Mouse (Mus musculus) lung, postnatal 0 days (tissue): Measurements from ENCODE around the gene Scgb1b27. TPM values are rescaled to one million over a fixed set of nuclear protein-coding genes. Genes with fewer than 3 reads are reported as not detected.
"Not testable (repeated sequence)": the region's sequence is repeated elsewhere in the genome, so short reads cannot be mapped to it uniquely, and the experiment has no call there.

ENCODE experiments used
- ATAC-seq: fragments of 200-750 bp; cut with Nextera tagmentation; 2 replicates; pipeline ENCODE4 v1.8.0; 2017; ENCODE audit warnings: moderate library complexity
- DNase-seq: peaks from one replicate; pipeline ENCODE4 v3.0.0-alpha.2; 2016; ENCODE audit warnings: low spot score
- H3K27ac ChIP-seq: fragments of 300-500 bp; sonication (generic); 2 replicates; pipeline ENCODE4 v1.5.1; 2014; ENCODE audit warnings: antibody characterized with exemption, mild to moderate bottlenecking, low read length, mixed read lengths
- H3K27me3 ChIP-seq: fragments of 300-500 bp; sonication (generic); replicated peaks from 2 replicates; pipeline ENCODE4 v1.6.1; 2014; ENCODE audit warnings: low read length, mixed read lengths; ENCODE audit not compliant: insufficient read depth
- H3K36me3 ChIP-seq: fragments of 300-500 bp; sonication (generic); 2 replicates; pipeline ENCODE4 v1.6.1; 2014; ENCODE audit warnings: low read length, mixed read lengths; ENCODE audit not compliant: insufficient read depth
- H3K4me1 ChIP-seq: fragments of 300-500 bp; sonication (generic); 2 replicates; pipeline ENCODE4 v1.6.1; 2014; ENCODE audit warnings: antibody characterized with exemption, low read depth, low read length, mixed read lengths; ENCODE audit not compliant: insufficient read depth
- H3K4me2 ChIP-seq: fragments of 300-500 bp; sonication (generic); replicated peaks from 2 replicates; pipeline ENCODE4 v1.6.1; 2014; ENCODE audit warnings: low read depth, mild to moderate bottlenecking, low read length, moderate library complexity, mixed read lengths
- H3K4me3 ChIP-seq: fragments of 300-500 bp; sonication (generic); 2 replicates; pipeline ENCODE4 v1.5.1; 2014; ENCODE audit warnings: low read depth, low read length
- H3K9ac ChIP-seq: fragments of 300-500 bp; sonication (generic); replicated peaks from 2 replicates; pipeline ENCODE4 v1.6.1; 2014; ENCODE audit warnings: low read depth, mild to moderate bottlenecking
- H3K9me3 ChIP-seq: fragments of 300-500 bp; sonication (generic); 2 replicates; pipeline ENCODE4 v1.6.1; 2016; ENCODE audit warnings: low read length, mixed read lengths
- CTCF ChIP-seq: IDR thresholded peaks from 2 replicates; pipeline ENCODE4 v1.5.1; 2016; ENCODE audit warnings: antibody characterized with exemption, mild to moderate bottlenecking
- EP300 ChIP-seq: IDR thresholded peaks from 2 replicates; pipeline ENCODE4 v1.6.1; 2016; ENCODE audit warnings: antibody characterized with exemption, mild to moderate bottlenecking, control low read depth
- WGBS: fragments of 180-500 bp; shearing (Covaris S2); extraction: QIAGEN DNeasy Blood & Tissue Kit; methylation state at CpG from one replicate; pipeline ENCODE4 v1.1.7; 2014; 5-methylcytosine and 5-hydroxymethylcytosine counted together
- polyA plus RNA-seq: library from polyadenylated mRNA; unstranded; fragments of >200 nt; fragmentation: Nextera tagmentation; extraction: Ambion mirVana; gene quantifications from 2 replicates; pipeline ENCODE4 v1.2.1, GENCODE M21; 2015

The Scgb1b27 gene
- not detected in 2 replicates for polyA plus RNA-seq

DNA sequence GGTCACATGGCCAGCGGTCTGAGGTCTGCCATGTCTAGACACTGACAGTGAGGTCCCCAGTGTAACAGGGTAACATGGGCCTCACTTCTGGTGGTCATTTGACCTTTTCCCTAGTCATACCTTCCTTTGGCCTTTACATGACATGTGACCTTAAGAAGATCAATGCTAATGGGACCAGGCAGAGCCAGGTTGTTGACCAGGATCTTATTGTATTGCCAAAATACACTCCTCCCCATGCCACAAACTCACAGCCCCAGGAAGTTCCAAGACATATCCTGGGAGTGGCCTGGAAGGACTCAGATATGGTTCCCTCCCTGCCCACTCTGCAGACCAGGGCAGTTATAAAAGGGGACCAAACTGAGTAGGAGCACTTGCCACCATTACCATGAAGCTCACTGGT is at the start of gene Scgb1b27:
Gene Scgb1b27 (plus strand): TSS at position 301 of the 400 bp plus-strand sequence.
- H3K9ac ChIP-seq, DNase-seq, H3K4me1 ChIP-seq, H3K36me3 ChIP-seq, H3K9me3 ChIP-seq, H3K27me3 ChIP-seq, ATAC-seq, H3K27ac ChIP-seq, H3K4me3 ChIP-seq, H3K4me2 ChIP-seq: not testable (repeated sequence)
- 96% methylated on average over 1 of the region's 1 CpGs for WGBS

DNA sequence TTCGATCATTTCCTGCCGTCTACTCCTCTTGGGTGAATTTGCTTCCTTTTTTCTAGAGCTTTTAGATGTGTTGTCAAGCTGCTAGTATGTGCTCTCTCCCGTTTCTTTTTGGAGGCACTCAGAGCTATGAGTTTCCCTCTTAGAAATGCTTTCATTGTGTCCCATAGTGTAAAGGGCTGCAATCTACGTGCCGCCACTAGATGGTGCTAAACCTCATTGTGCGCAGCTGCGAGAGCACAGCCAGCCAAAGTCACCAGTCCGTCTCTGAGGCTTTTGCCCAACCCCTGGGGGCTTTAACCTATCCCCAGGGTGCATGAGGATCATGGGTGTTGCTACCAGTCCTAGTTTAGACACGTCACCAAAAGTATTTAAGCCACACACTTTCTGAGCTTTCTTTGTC is 39.0 kb upstream of the Scgb1b27 start:
- H3K9ac ChIP-seq, H3K36me3 ChIP-seq, DNase-seq, H3K9me3 ChIP-seq, H3K4me3 ChIP-seq, ATAC-seq, H3K27me3 ChIP-seq, H3K4me1 ChIP-seq, H3K27ac ChIP-seq, H3K4me2 ChIP-seq: not testable (repeated sequence)
- TF ChIP-seq CTCF, result peak; percentile 59
- WGBS, result 20% methylated on average over 8 of the region's 9 CpGs

DNA sequence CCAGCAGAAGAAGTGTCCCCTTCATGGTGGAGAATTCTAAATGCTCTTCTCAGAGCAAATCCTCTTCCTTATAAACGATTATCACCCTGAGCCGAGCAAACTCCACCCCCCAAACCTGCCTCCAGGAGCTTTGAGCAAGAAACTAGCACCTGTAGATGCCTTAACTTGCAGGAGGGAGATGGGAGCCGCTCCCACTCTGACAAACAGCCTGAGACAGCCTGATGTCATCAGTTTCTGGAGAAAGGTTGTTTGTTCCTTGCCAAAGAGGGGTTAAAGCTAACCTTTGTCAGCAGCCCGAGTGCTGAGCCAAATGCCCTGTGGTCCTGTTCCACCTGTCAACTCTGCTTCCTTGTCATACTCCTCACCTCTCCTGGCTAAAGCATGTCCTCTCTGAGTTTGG is 7.4 kb upstream of the Scgb1b27 start, which contains the start of gene Scgb2b27:
Gene Scgb2b27 (minus strand): TSS at position 101 of the 400 bp plus-strand sequence.
- no peak for ATAC-seq
- H3K9ac ChIP-seq, result no peak within 1 kb of the TSS
- H3K27ac ChIP-seq, result no peak within 1 kb of the TSS
- DNase-seq, result no peak
- H3K9me3 ChIP-seq, result no peaks in the 10 kb centered on the region
- WGBS, result 58% methylated on average over 4 of the region's 4 CpGs
- no peaks in the 10 kb centered on the region for H3K36me3 ChIP-seq
- H3K4me3 ChIP-seq, result no peak within 1 kb of the TSS
- H3K27me3 ChIP-seq, result no peaks in the 10 kb centered on the region
- H3K4me1 ChIP-seq, result no peaks in the 10 kb centered on the region
- no peak within 1 kb of the TSS for H3K4me2 ChIP-seq
- TF ChIP-seq EP300, result no peak
- no peak for TF ChIP-seq CTCF

DNA sequence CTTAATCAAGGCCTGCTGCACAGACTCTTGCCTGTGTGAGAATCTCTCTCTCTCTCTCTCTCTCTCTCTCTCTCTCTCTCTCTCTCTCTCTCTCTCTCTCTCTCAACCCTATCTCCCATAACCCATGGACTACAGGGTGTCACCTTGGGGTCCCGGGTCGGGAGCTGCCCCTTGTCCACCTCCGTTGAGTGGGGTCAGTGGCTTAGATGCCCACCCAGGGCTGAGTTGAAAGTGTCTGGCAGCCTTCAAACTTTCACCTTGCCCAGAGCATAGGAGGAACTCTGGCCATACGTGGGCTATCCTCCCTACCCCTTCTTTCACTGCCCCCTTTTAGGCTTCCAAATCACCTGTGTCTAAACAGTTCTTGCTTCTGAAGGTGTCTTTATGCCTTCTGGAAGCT is 4.4 kb downstream of the Scgb1b27 start:
- 79% methylated on average over 4 of the region's 4 CpGs for WGBS
- H3K36me3 ChIP-seq, result no peaks in the 10 kb centered on the region
- H3K27me3 ChIP-seq, result no peaks in the 10 kb centered on the region
- ATAC-seq (no peak), DNase-seq (no peak)
- TF ChIP-seq EP300 (no peak), CTCF (no peak)
- no peak overlapping the region for H3K4me3 ChIP-seq
- no peak overlapping the region for H3K9ac ChIP-seq
- H3K27ac ChIP-seq, result no peak overlapping the region
- no peaks in the 10 kb centered on the region for H3K9me3 ChIP-seq
- no peak overlapping the region for H3K4me2 ChIP-seq
- H3K4me1 ChIP-seq, result no peaks in the 10 kb centered on the region

DNA sequence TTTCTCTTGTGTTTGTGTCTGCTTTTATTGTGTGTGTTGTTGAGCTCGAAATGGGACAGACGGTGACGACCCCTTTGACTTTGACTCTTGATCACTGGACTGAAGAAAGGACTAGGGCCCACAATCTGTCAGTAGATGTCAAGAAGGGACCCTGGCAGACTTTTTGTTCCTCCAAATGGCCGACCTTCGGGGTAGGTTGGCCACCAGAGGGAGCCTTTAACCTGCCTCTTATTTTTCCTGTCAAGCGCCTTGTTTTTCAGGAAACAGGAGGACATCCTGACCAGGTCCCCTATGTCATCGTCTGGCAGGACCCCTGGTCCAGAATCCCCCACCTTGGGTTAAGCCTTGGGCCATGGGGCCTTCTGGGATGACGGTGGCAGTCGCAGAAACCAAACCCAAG is 5.9 kb downstream of the Scgb1b27 start:
- H3K27ac ChIP-seq, DNase-seq, H3K4me2 ChIP-seq, H3K9me3 ChIP-seq, H3K27me3 ChIP-seq, H3K36me3 ChIP-seq, H3K9ac ChIP-seq, H3K4me3 ChIP-seq, H3K4me1 ChIP-seq, ATAC-seq: not testable (repeated sequence)
- WGBS, result 85% methylated on average over 9 of the region's 9 CpGs

DNA sequence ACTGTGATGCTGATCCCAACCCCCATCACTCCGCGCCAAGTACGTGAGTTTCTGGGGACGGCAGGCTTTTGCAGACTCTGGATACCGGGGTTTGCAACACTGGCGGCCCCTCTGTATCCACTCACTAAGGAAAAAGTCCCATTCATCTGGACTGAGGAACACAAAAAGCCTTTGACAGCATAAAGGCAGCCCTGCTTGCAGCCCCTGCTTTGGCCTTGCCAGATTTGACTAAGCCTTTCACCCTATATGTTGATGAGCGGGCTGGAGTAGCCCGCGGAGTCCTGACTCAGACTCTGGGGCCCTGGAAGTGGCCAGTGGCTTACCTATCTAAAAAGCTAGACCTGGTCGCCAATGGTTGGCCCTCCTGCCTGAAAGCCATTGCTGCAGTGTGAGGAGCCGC is 8.7 kb downstream of the Scgb1b27 start:
- Histone ChIP-seq H3K4me1 (no peaks in the 10 kb centered on the region), H3K4me2 (no peak overlapping the region), H3K4me3 (no peak overlapping the region), H3K9ac (no peak overlapping the region), H3K27me3 (no peaks in the 10 kb centered on the region), H3K9me3 (no peaks in the 10 kb centered on the region), H3K36me3 (no peaks in the 10 kb centered on the region), H3K27ac (no peak overlapping the region)
- no peak for TF ChIP-seq CTCF
- TF ChIP-seq EP300, result no peak
- 94% methylated on average over 11 of the region's 11 CpGs for WGBS
- no peak for DNase-seq
- ATAC-seq, result no peak

DNA sequence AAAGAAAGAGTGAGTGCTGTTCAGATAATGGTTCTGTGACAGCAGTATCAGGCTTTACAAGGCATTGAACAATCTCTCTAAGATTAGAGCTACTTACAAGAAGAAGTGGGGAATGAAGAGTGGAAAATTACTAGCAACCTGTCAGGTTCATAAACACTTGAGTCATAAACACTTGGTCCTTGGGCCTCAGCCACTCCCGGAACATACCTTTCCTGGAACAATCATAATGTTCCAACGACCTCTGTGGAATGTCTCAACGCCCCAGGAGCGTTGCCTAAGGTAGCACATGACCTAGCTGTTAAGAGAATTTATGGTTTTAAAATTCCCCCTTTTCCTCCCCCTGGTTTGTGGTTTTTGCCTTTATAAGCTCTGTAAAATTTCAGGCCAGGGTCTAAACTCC is 13.3 kb downstream of the Scgb1b27 start:
- H3K27me3 ChIP-seq, result not testable (repeated sequence)
- 68% methylated on average over 2 of the region's 4 CpGs for WGBS

DNA sequence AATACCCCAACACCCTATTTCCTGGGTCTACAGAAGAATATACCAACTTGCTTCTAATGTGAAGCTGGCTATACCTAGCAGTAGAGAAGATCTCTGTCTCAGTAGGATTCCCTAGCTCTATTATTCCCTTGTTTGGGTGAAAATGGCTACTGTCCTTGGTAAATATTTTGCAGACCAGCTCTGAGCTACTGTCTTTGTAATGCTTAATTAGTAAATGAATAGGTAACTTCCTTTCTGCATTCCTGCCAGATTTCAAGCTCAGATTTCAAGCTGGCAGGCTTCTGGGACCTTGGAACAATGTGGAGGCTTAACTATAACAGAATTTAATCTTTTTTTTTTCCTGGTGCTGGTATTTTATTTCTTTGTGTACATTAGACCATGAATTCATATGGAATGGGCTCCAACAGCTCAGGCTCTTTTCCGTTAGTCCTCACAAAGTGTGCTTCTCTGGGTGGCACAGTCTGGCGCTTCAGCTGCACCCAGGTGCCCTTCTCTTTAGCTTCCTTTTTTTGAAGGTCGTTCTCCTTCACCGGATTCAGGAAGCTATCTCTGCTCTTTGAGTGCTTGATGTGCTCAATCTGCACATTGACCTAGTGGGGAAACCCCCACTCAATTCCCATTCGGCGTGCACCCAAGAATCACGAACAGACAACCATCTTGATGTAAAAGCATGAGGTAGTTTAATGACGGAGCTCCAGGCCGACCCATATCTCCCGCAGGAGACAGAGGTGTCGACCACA is 15.0 kb downstream of the Scgb1b27 start:
- not testable (repeated sequence) for H3K4me2 ChIP-seq, H3K36me3 ChIP-seq
- 87% methylated on average over 11 of the region's 11 CpGs for WGBS

More for the DNA sequence above, 13.3 kb downstream of the Scgb1b27 start:
- H3K36me3 ChIP-seq, DNase-seq, H3K4me3 ChIP-seq, ATAC-seq, H3K4me1 ChIP-seq, H3K9me3 ChIP-seq, H3K9ac ChIP-seq, H3K4me2 ChIP-seq, H3K27ac ChIP-seq: not testable (repeated sequence)

DNA sequence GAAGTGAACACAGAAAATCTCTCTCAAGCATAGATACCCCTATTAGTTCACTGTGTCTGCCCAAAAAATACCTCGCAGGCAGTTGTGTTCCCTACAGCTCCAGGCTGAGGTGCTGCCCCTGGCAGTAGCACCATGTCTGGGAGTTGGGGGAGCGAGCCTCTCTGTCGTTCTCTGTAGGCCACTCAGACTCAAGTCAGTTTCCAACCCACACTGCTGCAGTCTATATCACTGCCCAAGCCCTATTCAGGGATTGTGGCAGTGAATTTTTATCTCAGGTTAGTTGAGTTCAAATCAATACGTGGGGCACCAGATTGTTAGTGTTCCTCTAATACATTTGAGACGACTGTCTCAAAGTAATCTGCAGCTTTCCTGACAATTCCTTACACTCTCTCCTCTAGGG is 46.8 kb downstream of the Scgb1b27 start:
- DNase-seq, H3K4me1 ChIP-seq, H3K9me3 ChIP-seq, H3K9ac ChIP-seq, ATAC-seq, H3K4me2 ChIP-seq, H3K27me3 ChIP-seq, H3K4me3 ChIP-seq, H3K27ac ChIP-seq, H3K36me3 ChIP-seq: not testable (repeated sequence)
- 71% methylated on average over 5 of the region's 5 CpGs for WGBS

More for the DNA sequence above, 15.0 kb downstream of the Scgb1b27 start:
- DNase-seq, H3K4me3 ChIP-seq, ATAC-seq, H3K27ac ChIP-seq, H3K27me3 ChIP-seq, H3K4me1 ChIP-seq, H3K9ac ChIP-seq, H3K9me3 ChIP-seq: not testable (repeated sequence)
